Mouse (Mus musculus) layer of hippocampus, adult 18-20 months (tissue): Measurements from ENCODE around the gene Gm6812. TPM values are rescaled to one million over a fixed set of nuclear protein-coding genes. Genes with fewer than 3 reads are reported as not detected.
"Not testable (repeated sequence)": the region's sequence is repeated elsewhere in the genome, so short reads cannot be mapped to it uniquely, and the experiment has no call there.

Experiments
- DNase-seq, 2 experiments: peaks; one replicate each; pipeline ENCODE4 v3.0.0; 2022; ENCODE audit warnings: low spot score in 2 of 2
- long read RNA-seq: library from polyadenylated mRNA; stranded (forward); transcript quantifications from one replicate; pipeline ENCODE4 v2.0.0, GENCODE M21; 2021
- total RNA-seq, 2 experiments: library from RNA; stranded (reverse); gene quantifications; 2 replicates each; pipeline ENCODE4 v1.2.3; 2021

Gm6812 gene
- not detected for total RNA-seq
- long read RNA-seq, result 0 reads

DNA sequence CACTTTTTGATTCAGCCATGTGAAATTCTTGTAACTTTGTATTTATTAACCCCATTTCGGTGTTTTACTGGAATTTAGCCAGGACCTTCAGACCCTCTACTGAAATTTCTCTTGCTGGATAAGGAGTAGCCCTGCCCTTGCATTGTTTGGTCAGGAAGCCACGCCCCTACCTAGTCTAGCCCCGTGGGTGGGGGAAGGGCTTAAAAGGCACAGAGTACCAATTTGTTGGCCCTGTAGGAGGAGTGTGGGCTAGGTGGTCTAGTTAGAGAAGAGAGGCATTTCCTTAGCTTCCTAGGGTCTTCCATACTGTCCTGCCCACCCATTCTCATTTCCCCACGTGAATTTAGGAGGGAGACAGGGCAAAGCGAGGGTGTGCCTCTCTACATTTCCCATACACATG is at the start of gene Gm6812:
Gm6812 (minus strand) TSS at position 101 of the 400 bp plus-strand sequence.
- DNase-seq, result not testable (repeated sequence)

DNA sequence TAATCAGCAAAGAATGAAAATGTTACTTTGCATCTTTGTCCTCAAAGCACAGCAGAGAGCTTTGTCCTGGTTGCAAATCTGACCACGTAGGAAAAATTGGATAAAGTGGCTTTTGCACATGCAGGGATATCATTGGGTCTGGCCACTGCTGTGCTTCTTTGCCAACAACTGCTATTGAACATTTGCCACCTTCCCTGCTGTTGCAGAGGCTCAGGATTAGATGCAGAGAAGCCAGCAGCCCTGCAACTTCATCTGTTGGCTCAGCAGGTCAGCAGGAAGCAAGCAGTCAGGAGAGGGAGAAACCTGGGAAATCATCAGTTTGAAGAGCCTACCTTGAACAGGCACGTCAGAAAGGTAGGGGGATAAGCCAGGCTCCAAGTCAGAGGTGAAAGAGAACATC is 27.7 kb downstream of the Gm6812 start:
- DNase-seq, result no peak

Other genes starting within 250 kb of the Gm6812 start
- gene Fmr1, start 214.5 kb downstream of the Gm6812 start, total RNA-seq, result 10 to 100 TPM; 52.6 to 57.9 TPM
- not detected for gene Fmr1nb, start 131.2 kb downstream of the Gm6812 start, total RNA-seq
- under 1 TPM in 1 of 2 experiments, not detected in 1; 0.61 TPM for gene Gm14698, start 72.0 kb downstream of the Gm6812 start, total RNA-seq